Mouse (Mus musculus) thymus, postnatal 0 days (tissue): ENCODE measurements around the gene Pik3c2g. TPM values are rescaled to one million over a fixed set of nuclear protein-coding genes. Genes with fewer than 3 reads are reported as not detected.

Source experiments
- DNase-seq: peaks from one replicate; pipeline ENCODE4 v3.0.0-alpha.2; 2015; ENCODE audit warnings: low spot score
- polyA plus RNA-seq: library from polyadenylated mRNA; unstranded; fragments of >200 nt; fragmentation: Nextera tagmentation; extraction: Ambion mirVana; gene quantifications from 2 replicates; pipeline ENCODE4 v1.2.1, GENCODE M21; 2015

The Pik3c2g gene
- polyA plus RNA-seq, 1 experiment from 2014 or later, result 0.09 TPM

DNA sequence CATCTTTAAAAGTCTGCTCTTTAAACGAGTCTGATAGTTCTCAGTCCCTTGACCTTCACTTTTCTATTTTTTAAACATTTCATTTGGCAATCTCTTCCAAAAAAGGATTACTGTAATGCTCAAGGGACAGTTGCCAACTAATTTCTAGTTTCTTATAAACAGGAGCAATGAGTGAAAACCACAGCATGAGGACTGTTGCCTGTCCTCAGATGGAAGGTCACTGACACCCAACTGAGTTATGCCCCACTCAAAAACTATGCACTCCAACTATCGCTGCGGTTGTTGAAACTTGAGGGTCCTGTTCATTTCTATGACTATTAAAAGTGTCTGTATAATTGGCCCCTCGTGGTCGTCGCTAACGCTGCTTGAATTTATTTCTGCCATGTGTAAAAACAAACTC is 252.9 kb downstream of the Pik3c2g start:
- DNase-seq, result no peak

DNA sequence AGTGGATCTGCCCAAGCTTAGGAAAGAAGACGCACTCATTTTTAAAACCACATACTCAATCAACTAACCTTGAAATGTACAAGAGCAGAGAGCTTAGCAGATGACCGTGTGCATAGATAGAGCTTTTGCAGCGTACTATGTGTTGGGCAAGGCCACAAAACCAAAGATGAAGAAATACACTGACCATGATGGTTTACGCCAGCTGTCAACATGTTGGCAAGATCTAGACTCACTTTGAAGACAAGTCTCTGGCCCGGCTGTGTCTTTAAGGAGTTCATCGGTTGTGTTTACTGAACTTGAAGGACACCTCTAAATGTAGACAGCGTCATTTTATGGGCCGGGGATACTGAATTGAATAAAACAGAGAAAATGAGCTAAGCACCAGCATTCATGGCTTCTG is 254.3 kb downstream of the Pik3c2g start:
- no peak for DNase-seq

DNA sequence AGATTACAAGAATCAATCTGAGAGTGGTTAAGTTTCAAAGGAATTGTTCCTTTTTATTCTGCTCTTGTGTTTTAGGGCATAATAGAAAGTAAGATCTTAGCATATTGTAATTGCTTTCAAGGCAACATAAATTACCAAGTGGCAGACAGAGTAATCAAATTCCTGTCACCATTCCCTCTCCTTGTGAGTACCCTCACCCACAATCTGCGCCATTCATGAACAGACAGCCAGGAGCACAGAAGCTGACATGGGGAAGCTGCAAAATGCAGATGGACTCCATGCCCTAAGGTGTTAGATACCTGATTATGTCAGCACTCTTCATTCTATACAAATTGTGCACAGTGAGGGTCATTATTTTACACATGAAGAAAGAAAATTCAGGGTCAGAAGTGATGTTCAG is 255.6 kb downstream of the Pik3c2g start:
- no peak for DNase-seq

DNA sequence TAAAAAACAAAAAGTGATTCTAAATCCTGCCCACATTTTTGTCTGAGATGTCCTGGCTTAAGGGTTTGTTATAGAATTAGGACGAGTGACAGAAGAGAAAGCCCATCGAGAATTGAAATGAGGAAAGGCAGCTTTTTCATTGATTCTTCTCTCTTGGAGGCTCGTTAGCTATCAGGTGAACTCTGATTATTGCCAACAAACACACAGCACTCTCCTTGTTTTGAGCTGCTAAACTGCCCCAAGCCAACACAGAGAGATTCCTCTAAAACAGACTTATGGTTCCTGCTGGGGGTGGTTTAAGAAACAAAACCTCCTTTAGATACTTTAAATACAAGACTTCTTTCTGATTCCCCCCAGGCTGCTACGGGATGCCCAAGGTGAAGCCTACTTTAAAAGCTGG is 256.5 kb downstream of the Pik3c2g start:
- DNase-seq, result no peak

DNA sequence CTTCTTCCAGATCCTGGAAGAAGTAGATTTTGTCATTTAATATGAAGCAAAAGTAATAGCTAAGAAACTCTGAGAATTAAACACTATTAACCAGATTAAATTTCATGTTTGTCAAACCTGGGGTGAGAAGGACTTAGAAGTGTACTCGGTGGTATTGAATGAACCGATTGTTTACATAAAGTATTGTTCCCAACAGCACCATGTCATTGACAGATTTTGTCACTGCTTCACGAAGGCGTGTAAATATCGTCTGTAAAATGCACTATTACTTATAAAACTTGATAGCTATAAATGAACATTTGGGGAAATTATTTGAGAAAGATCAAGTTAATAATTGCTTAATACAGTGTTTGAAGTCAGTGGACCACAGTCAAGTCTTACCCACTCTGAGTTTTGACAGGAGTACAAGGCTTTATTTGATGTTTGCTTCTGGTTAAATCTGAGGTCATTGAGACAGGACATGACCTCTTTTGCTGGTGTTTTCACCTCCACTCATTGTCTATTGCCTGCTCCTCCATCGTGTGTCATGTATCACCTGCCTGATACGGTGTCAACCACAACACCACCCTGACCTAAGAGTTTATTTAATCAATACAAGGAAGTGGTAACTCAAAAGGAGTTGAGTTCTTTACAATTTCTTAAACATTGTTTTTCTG is 260.0 kb downstream of the Pik3c2g start:
- DNase-seq, result no peak

DNA sequence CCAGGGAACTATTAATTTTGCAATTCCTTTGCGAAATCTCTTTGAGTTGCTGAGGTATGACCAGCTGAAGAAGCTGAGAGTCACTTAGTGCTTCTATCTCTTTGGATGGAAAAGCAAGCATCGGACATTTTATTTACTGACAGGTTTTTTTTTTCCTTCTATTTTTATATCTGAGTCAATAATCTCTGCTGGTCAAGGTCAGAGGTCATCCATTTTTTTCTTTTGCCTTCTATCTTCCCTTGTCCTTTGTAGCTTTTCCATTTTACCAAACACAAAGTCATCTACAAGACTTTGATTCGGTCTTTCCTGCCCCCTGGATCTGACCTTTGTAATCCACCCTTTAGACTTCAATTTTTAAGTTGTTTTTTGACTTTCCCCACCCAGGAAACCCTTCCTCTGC is 262.9 kb downstream of the Pik3c2g start:
- DNase-seq, result no peak

DNA sequence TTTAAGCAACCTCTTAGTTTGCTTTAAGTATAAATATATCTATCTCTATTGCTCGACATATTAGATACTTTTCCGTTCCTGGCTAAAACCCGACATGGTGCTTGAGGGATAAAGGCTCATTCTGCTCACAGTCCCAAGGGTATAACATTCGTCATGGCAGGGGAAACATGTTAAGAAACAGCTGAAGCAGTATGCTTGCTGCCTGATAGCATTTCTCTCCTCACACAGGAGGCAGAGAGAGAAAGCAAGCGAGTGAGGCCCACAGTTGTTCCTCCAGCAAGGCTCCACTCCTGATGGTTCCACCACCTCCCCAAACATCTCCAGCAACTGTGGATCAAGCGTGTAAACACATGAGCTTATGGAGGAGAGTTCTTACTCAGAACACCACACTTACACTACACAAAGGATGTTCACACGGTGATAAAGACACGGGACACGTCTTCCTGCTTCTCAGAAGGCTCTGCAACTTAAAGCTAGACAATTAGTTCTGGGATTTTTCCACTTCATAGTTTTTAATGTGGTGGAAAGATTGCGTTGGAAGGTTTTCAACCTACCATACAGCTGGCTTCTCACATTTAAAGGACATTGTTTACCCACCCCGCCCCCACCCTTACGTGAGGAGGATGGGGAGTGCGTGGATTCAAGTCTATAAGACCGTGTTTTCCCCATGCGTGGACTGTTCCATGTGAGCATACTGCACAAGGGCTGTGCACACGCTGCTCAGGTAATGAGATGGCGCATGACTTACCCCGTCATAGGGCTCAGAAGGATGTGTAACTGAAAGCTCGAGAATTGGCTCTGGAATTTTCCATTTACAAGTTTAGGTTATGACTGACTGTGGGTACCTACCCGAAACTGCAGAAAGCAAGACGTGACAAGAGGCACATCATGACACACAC is 264.9 kb downstream of the Pik3c2g start:
- no peak for DNase-seq

DNA sequence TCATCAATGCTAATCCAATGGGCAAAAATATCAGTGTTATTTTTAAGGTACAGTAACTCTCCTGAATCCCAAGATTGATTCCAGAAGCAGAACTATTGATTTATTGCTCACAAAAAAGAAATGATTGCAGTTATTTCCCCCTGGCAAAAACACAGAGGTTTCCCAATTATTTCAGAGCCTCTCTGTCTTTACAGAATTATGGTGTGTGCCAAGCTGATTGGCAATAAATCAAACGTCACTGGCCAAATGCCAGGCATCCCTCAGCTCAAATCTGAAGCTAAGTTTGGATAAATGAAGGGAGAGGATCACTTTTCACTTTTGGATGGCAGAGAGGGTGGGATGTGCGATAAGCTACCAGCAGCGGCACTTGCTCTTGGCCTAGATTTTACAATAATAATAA is 265.8 kb downstream of the Pik3c2g start:
- no peak for DNase-seq

DNA sequence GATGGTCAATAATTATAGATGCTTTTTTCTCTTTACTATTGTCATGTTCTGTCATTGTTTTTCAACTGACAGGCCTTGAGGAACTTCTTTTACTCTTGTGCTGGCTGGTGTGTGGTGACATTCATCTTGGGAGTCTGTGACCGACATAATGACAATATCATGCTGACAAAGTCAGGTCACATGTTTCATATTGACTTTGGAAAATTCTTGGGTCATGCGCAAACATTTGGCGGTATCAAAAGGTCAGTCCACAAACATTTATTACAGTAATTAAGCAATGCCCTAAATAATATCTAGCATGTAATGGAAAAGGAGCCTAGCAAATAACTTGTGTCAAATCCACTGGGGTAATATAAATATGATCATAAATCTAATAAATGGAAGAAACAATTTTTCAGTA is 273.1 kb downstream of the Pik3c2g start:
- no peak for DNase-seq

DNA sequence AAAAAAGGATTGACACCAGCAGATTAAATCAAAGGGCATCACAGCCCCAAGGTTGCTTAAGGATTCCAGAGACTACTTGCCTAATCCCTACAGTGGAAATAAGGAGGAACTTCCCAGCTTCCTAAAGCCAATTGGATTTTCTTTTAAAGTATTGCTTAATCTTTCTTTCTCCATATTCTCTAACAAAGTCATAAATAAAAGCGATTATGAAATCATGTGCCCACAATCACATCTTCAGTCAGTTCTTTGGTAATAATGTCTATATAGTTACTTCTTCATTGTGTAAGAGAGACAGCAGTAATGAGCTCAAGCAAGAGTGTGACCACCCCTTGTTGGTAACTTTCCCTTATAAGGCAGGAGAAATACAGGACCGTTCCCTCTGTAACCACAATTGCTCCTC is 274.5 kb downstream of the Pik3c2g start:
- no peak for DNase-seq

DNA sequence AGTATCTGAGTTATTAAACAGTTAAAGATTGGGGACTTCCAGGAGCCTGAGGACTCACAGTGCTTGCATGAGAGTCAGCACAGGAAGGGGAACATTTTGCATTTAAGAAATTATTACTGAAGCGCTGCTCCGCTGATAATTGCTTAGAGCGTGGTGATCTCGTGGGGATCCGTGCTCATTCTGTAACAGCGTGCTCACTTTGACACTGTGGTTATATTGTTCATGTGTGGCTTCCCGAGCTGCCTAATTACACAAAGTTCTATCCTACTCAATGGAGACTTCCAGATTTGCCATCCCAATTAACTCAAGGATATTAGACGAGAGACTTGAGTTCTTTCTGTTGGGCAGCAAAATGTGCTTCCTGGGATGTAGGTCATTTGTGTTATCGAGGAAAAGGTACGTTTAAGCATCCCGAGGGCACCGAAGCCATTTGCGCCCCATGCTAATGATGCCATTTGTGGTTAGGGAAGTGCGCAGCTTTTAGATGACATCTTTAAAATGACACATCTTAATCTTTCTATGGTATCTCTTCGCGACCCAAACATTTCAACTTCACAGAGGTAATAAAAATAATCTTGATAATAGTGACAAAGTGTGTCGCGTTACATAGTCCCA is 278.1 kb downstream of the Pik3c2g start:
- no peak for DNase-seq

DNA sequence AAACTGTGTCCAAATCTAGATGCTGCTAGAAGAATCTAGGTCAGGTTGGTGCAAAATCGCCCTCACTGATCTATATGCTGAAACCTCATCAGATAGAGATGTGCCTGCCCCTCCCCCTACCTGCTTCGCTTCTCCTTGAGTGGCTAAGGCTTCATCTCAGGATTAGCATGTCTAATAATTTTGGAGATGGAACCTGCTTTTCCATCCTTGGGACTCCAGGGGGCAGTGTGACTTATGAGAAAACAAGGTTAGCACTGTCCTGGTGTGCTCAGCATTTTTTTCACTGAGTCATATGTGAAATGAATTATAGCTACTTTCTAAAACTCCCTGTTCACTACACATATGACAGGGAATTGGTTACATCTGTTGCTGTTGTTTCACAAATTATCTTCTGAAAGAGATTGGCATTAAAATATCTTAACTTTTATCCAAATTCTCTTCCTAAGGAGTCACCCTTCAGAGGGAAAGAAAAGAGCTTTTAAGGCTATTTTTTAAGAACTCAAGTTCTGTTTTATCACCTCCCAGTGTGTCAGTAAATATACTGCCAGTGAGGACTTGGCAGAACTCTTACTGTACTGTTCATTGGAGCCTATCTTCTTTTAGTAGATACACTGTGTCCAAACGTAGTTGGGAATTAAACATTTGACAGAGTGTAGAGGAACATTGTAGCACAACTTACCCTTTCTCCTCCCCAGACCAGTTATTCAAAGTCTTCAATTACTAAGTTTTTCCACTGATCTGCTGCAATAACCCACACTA is 287.6 kb downstream of the Pik3c2g start:
- DNase-seq, result peak; percentile 33

DNA sequence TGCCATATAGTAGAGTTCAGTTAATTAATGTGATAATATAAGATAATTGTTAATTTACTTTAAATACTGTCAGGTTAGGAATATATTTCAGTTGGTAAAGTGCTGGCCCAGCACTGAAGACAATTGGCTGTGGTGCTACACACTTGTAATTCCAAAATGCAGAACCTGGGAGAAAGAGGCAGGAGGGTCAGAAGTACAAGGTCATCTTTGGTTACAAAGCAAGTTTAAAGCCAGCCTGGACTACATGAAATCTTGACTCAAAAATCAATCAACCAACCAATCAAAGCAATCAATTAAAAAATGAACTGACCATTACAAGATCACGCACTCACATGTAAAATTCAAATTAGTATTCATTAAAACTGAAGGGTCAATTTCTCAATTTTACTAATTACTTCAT is 289.7 kb downstream of the Pik3c2g start:
- DNase-seq, result no peak

DNA sequence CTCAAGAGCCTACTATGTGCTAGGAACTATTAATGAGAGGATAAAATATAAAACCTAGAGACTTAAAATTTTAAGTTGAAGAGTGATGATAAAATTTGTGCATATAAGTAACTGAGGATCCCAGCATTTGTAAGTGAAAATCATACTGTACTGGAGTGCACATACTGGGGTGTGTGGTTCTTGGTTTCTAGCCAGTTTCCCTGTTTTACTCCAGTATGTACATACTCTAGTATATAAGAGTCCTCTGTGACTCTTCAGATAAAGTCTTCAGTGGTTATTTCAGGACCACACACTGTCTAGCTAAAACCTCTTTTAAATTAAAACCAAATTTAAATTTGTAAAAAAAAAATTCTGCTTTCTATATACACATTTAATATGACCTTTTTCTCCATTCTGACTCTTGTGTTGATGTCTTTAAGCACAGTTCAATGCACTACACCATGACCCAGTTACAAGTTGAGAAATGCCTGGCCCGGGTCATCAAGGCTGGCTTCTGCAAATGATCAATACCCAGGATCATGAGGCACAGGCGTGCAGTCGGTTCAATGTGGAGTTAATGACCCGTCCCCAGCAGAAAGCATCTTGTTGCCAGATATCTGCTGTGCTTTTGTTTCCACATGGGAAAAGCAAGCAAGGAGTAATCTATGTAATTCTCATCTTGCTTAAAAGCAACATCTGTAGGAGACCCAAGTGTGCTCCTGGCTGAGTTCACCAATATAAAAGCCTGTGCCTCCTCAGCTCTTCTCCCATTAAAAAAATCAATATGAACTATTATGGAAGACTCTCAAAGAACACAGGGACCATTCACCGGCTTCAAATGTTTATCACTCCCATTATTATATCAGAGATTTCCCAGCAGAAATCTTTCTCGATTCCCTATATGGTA is 290.7 kb downstream of the Pik3c2g start:
- no peak for DNase-seq

DNA sequence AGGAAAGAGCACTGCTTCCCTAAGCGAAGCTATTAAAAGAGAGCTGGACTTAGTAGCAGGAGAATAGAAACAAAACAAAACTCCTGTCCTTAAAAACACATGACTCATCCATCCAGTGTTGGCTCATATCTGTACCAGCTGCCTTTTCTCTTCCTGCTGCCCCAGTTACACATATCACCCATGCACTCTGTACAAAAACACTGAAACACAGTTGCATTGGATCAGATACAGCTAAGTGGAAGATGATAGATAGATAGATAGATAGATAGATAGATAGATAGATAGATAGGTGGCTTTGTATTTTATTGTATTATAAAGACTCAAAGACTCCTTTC is 291.3 kb downstream of the Pik3c2g start:
- no peak for DNase-seq

DNA sequence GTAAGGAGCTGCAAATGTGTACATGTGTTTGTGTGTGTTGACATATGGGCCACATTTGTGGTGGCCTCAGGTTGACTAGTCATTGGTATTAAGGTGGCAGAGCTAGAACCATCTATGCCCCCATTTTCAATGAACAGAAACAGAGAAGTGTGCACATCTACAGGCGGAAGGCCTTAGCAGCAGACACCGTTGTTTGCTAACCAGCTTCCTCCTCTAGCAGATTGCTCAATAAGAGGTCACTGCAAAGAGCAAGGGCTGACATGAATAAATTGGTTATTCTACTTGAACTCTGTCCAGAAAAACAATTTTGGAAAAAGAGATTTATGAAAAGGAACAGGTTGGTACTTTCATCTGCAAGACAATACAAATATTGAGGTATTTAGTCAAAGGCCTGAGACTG is 295.1 kb downstream of the Pik3c2g start:
- no peak for DNase-seq

DNA sequence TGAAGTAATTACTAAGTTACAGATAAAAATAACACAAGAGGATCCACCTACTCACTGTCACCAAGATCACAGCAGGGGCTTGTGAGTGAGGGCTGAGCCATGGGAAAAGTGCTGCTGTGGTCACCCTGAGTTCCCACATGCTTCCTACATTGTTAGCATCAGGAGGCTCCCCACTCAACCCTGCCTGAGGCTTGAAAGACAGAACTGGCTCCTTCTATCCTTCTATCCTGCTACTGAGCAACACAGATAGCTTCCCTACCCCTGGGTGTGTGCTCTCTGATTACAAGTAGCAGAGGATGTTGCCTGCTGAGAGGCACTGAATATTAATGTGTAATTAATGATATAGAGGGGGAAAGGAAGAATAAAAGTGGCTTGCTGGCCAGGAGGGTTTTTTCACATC is 300.2 kb downstream of the Pik3c2g start:
- no peak for DNase-seq

DNA sequence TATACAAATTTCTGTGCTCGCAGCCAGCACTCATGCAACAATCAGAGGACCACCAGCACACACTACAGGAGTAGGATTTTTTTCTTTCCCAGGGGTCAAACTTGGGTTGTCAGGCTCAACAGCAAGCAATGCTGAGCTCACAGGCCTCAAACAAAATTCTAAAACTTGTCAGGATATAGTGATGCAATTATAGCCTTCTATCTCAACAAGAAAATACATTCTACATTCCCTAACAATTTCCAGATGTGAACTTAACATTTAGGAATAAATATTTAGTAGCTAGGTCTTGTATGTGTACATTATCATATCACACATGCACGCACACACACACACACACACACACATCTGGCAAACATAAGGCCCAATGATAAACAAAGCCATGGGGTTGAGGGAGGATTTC is 308.6 kb downstream of the Pik3c2g start:
- no peak for DNase-seq

DNA sequence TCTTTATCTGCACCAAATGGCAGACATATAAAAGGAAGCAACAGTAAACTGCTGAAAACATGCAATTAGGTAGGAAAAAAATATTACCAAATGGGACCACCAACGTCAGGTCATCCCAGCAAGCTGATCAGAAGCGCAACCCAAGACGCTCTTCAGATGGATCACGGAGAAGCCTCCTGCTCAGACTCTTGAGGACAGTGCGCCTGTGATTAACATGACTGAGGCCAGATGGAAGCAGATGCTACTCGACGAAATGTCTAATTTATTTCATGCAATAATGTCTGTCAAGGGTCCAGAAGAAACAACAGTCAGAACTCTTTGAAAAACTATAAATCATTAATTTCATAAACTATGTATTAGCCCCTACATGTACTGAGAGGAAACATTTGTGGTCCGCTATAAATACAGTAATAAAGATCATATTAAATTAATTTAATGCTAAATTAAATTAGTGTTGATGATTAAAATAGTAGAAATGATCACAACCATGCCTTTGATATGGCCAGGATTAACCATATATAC is 312.7 kb downstream of the Pik3c2g start:
- no peak for DNase-seq

DNA sequence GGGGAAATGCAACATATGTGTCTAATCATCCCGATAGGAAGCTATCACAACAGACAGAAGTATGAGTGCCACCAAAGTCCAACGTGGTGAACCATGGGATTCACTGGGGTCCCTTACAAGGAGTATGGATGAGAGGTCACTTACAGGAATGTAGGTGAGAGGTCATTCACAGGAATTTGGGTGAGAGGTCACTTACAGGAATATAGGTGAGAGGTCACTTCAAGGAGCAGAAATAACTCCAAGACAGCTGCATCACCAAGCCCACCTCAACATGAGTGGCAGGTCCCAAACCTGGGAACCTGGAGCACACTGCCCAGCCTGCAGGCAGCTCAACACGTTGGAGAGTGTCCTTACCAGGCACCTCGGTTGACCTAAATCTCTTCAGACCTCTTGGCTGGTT is 314.8 kb downstream of the Pik3c2g start:
- DNase-seq, result no peak

DNA sequence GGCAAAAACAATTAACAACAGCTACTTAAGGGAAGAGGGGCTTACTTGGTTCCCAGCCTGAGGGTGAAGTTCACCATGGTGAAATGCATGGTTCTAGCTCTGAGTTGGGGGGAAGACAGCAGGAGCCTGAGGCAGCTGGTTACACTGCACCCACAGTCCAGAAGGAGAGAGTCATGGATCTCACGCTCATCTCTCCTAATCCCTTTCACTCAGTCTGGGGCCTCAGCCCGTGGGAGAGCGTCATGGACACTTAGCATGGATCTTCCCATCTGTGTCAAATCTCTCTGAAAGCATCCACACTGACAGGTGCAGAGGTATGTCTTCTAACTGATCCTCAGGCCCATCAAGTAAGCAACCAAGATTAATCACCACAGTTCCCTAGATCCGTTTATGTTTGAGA is 320.1 kb downstream of the Pik3c2g start:
- no peak for DNase-seq
